Mouse (Mus musculus) myocyte (in vitro differentiated cells): ENCODE data around the gene Ankrd55. TPM values are rescaled to one million over a fixed set of nuclear protein-coding genes. Genes with fewer than 3 reads are reported as not detected.

Source experiments
- H3K27me3 ChIP-seq: one replicate; pipeline ENCODE4 v1.6.1; 2011; ENCODE audit not compliant: control insufficient read depth, insufficient read depth, insufficient read length
- H3K36me3 ChIP-seq: one replicate; pipeline ENCODE4 v1.6.1; 2011; ENCODE audit not compliant: control insufficient read depth, insufficient read depth
- H3K4me2 ChIP-seq: one replicate; pipeline ENCODE4 v1.6.1; 2011; ENCODE audit warnings: low read depth, control low read depth
- H3K4me3 ChIP-seq: one replicate; pipeline ENCODE4 v1.5.1; 2011; ENCODE audit warnings: mild to moderate bottlenecking, control low read depth, moderate library complexity
- H3K79me2 ChIP-seq: one replicate; pipeline ENCODE4 v1.6.1; 2011; ENCODE audit not compliant: control insufficient read depth, insufficient read depth
- H3ac ChIP-seq: one replicate; pipeline ENCODE4 v1.6.1; 2011; ENCODE audit not compliant: control insufficient read depth, insufficient read length
- CEBPB ChIP-seq: IDR thresholded peaks from 2 replicates; pipeline ENCODE4 v1.6.1; 2011; ENCODE audit warnings: mild to moderate bottlenecking, moderate library complexity; ENCODE audit not compliant: poor library complexity, insufficient read depth, severe bottlenecking
- E2F4 ChIP-seq: IDR thresholded peaks from one replicate; pipeline ENCODE4 v1.6.1; 2011; ENCODE audit warnings: mild to moderate bottlenecking, control low read depth, moderate library complexity; ENCODE audit not compliant: insufficient read depth
- MAX ChIP-seq: IDR thresholded peaks from one replicate; pipeline ENCODE4 v1.6.1; 2011; ENCODE audit warnings: low read depth, mild to moderate bottlenecking, control low read depth
- MYOD1 ChIP-seq, 3 experiments: IDR thresholded peaks; one replicate each; pipeline ENCODE4 v1.6.1; 2011; ENCODE audit warnings: control low read depth in 2 of 3, low read depth in 2 of 3, mild to moderate bottlenecking in 2 of 3, moderate library complexity in 1 of 3; ENCODE audit not compliant: insufficient read length in 2 of 3, control insufficient read depth in 1 of 3
- MYOG ChIP-seq, 3 experiments: IDR thresholded peaks; one replicate each; pipeline ENCODE4 v1.6.1; 2011; ENCODE audit warnings: control low read depth in 2 of 3, low read depth in 2 of 3, mild to moderate bottlenecking in 2 of 3; ENCODE audit not compliant: insufficient read length in 2 of 3, control insufficient read depth in 1 of 3, insufficient read depth in 1 of 3
- POLR2A ChIP-seq: IDR thresholded peaks from one replicate; pipeline ENCODE4 v1.6.1; 2011; ENCODE audit warnings: low read depth, mild to moderate bottlenecking, control low read depth, moderate library complexity; ENCODE audit not compliant: insufficient read length
- POLR2AphosphoS2 ChIP-seq: IDR thresholded peaks from one replicate; pipeline ENCODE4 v1.6.1; 2011; ENCODE audit warnings: low read depth, control low read depth; ENCODE audit not compliant: insufficient read length
- REST ChIP-seq: IDR thresholded peaks from one replicate; pipeline ENCODE4 v1.6.1; 2011; ENCODE audit warnings: mild to moderate bottlenecking, control low read depth, moderate library complexity; ENCODE audit not compliant: insufficient read depth, insufficient read length
- SRF ChIP-seq: IDR thresholded peaks from one replicate; pipeline ENCODE4 v1.6.1; 2011; ENCODE audit warnings: low read depth; ENCODE audit not compliant: control insufficient read depth, insufficient read length
- TCF12 ChIP-seq: IDR thresholded peaks from one replicate; pipeline ENCODE4 v1.6.1; 2011; ENCODE audit warnings: mild to moderate bottlenecking, control low read depth; ENCODE audit not compliant: poor library complexity, insufficient read depth, severe bottlenecking
- TCF3 ChIP-seq: IDR thresholded peaks from one replicate; pipeline ENCODE4 v1.6.1; 2011; ENCODE audit warnings: low read depth, control low read depth; ENCODE audit not compliant: insufficient read length
- USF1 ChIP-seq: IDR thresholded peaks from one replicate; pipeline ENCODE4 v1.6.1; 2011; ENCODE audit warnings: low read depth, mild to moderate bottlenecking, control low read depth, moderate library complexity
- polyA plus RNA-seq: library from polyadenylated mRNA; unstranded; fragments of >200 nt; fragmentation: generic; extraction: Trizol; gene quantifications from one replicate; pipeline ENCODE4 v1.2.1, GENCODE M21; 2012; ENCODE audit warnings: missing spikeins

Ankrd55 gene
- polyA plus RNA-seq, 1 experiment, result 0.59 TPM

- Histone ChIP-seq H3K36me3 (no peaks in the 10 kb centered on the region), H3K4me2 (no peak overlapping the region), H3K79me2 (no peaks in the 10 kb centered on the region), H3K4me3 (no peak overlapping the region), H3K27me3 (no peaks in the 10 kb centered on the region), H3ac (no peak overlapping the region)
- TF ChIP-seq POLR2A (no peak), USF1 (no peak), E2F4 (no peak), TCF12 (no peak), CEBPB (no peak), POLR2AphosphoS2 (no peak), SRF (no peak), MYOG (IDR thresholded peaks at IDR 0.05; ENCODE audit: control insufficient read depth in 1 of 3, insufficient read depth in 1 of 3, insufficient read length in 2 of 3, low read depth in 2 of 3) (no peak), MAX (no peak), MYOD1 (IDR thresholded peaks at IDR 0.05; ENCODE audit: control insufficient read depth in 1 of 3, insufficient read length in 2 of 3, low read depth in 2 of 3) (no peak), REST (no peak)
Measured at GRCm38 (mm10) chr13:112349500-112349899, 61.2 kb downstream of the Ankrd55 start.

DNA sequence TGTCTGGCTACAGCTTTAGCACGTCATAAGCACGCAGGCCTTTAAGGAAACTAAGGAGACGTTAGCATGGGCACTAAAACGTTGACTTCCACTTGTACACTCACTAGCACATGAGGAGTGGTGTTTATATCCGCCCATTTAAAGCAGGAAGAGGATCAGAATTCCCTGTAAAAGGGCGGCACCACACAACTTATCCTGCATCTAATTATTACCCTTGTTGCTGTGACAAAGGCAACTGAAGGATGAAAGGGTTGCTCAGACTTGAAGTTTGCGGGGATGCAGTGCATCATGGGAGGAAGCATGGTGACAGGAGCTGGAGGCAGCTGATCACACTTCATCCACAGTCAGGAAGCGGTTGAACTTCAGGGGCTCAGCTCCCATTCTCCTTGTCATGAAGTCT is 63.7 kb downstream of the Ankrd55 start:
- Histone ChIP-seq H3K36me3 (no peaks in the 10 kb centered on the region), H3K27me3 (no peaks in the 10 kb centered on the region), H3K4me3 (no peak overlapping the region), H3ac (no peak overlapping the region), H3K79me2 (no peaks in the 10 kb centered on the region), H3K4me2 (no peak overlapping the region)
- TF ChIP-seq REST (no peak), MYOD1 (IDR thresholded peaks at IDR 0.05; ENCODE audit: control insufficient read depth in 1 of 3, insufficient read length in 2 of 3, low read depth in 2 of 3) (no peak), CEBPB (no peak)

GRCm38 (mm10) chr13:112354109-112354867 is 66.0 kb downstream of the Ankrd55 start:
- H3K4me2 ChIP-seq, result no peak overlapping the region
- H3K36me3 ChIP-seq, result no peaks in the 10 kb centered on the region
- H3K79me2 ChIP-seq, result no peaks in the 10 kb centered on the region
- H3ac ChIP-seq, result no peak overlapping the region
- no peak overlapping the region for H3K4me3 ChIP-seq
- no peaks in the 10 kb centered on the region for H3K27me3 ChIP-seq
- no peak for TF ChIP-seq USF1
- TF ChIP-seq E2F4, result no peak

DNA sequence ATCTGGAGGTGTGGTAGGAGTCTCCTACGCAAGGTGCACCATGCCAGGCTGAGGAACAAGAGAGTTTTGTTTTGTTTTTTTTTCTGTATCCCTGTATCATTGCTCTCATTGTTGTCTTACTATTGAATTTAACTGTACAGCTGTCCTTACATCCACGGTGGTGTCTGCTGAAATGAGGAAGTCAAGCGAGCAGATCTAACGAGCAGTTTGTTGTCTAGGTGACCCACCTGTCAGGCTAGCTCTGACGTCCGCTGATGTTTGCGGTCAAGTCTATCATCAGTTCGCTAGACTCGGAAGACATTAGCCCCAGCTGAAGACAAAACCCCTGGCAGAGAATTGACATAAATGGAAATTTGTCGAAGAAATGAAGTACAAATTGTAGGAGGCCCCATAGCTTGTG is 66.7 kb downstream of the Ankrd55 start:
- Histone ChIP-seq H3K4me2 (no peak overlapping the region), H3K79me2 (no peaks in the 10 kb centered on the region), H3K36me3 (no peaks in the 10 kb centered on the region), H3K4me3 (no peak overlapping the region), H3ac (no peak overlapping the region), H3K27me3 (no peaks in the 10 kb centered on the region)
- no peak for TF ChIP-seq TCF12
- no peak for TF ChIP-seq REST
- no peak for TF ChIP-seq E2F4
- TF ChIP-seq POLR2A, result no peak
- no peak for TF ChIP-seq CEBPB
- no peak for TF ChIP-seq TCF3
- no peak for TF ChIP-seq POLR2AphosphoS2
- no peak for TF ChIP-seq MYOG (IDR thresholded peaks at IDR 0.05; ENCODE audit: control insufficient read depth in 1 of 3, insufficient read depth in 1 of 3, insufficient read length in 2 of 3, low read depth in 2 of 3)
- TF ChIP-seq MYOD1 (IDR thresholded peaks at IDR 0.05; ENCODE audit: control insufficient read depth in 1 of 3, insufficient read length in 2 of 3, low read depth in 2 of 3), result no peak
- no peak for TF ChIP-seq USF1
- no peak for TF ChIP-seq SRF
- TF ChIP-seq MAX, result no peak

DNA sequence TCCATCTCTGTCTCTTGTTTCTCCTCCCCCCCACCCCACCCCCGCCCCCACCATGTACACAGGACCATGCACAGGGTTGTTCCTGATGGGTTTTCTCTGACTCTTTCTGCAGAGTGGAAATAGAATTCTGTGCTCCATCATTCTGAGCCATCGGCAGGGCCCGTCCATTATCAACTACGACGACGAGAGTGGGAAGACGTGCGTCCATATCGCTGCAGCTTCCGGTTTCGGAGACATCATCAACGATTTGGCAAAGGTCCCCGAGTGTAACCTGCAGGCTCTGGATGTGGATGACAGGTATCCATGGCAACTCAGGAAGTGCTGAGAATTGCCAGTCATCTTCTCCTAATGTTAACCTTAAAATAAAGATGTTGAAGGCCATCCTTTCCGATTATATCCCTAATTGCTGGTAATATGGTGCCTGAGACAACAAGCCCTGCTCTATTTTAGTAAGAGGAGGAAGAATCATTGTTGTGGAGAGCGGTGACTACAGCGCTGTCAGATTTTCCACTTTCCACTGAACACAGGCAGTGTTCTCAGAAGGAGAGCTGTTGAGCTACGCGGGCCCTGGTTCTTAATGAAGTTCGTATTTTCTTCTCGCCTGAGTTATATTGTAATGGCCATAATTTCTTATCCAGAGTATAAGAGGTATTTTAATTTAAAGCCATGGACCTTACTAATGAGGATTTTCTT is 67.7 kb downstream of the Ankrd55 start:
- H3K79me2 ChIP-seq, result no peaks in the 10 kb centered on the region
- no peaks in the 10 kb centered on the region for H3K36me3 ChIP-seq
- no peak overlapping the region for H3ac ChIP-seq
- no peak for TF ChIP-seq POLR2AphosphoS2
- no peak for TF ChIP-seq TCF12
- TF ChIP-seq TCF3, result no peak
- TF ChIP-seq E2F4, result no peak
- TF ChIP-seq MYOD1 (IDR thresholded peaks at IDR 0.05; ENCODE audit: control insufficient read depth in 1 of 3, insufficient read length in 2 of 3, low read depth in 2 of 3), result no peak
- no peak overlapping the region for H3K4me2 ChIP-seq
- no peaks in the 10 kb centered on the region for H3K27me3 ChIP-seq
- no peak overlapping the region for H3K4me3 ChIP-seq
